Mouse (Mus musculus) frontal cortex, adult 2 months (tissue): Measurements from ENCODE around the gene Vmn1r151. TPM values are rescaled to one million over a fixed set of nuclear protein-coding genes. Genes with fewer than 3 reads are reported as not detected.
"Not testable (repeated sequence)": the region's sequence is repeated elsewhere in the genome, so short reads cannot be mapped to it uniquely, and the experiment has no call there.

Experiments
- DNase-seq, 2 experiments: peaks; one replicate each; pipeline ENCODE4 v3.0.0; 2022; ENCODE audit warnings: low spot score in 1 of 2; ENCODE audit errors: extremely low spot score in 1 of 2
- polyA plus RNA-seq: library from polyadenylated mRNA; depleted of rRNA; stranded (reverse); fragments of >200 nt; gene quantifications from 2 replicates; pipeline ENCODE4 v1.2.3, GENCODE M21; 2012; rRNA removed

Gene Vmn1r151
- polyA plus RNA-seq: not detected in 2 replicates

DNA sequence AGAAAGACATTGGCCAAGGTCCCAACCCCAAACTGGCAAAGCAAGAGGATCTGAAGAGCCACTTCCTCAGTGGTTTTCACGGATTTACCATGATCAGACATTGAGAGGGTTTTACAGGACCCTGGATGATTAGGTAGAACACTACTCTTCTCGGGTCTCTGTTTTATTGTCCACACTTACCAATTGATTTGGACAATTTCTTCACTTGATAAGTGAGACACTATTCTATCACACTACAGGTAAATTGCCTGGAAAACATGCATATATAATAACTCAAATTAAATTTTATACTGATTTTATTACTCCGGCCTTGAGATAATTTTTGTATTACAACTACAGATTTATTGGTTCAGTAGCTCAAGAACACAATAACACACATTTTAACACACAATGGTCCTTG lies at the start of gene Vmn1r151:
Vmn1r151 (minus strand) TSS at position 101 of the 400 bp plus-strand sequence.
- not testable (repeated sequence) for DNase-seq

GRCm38 (mm10) chr7:22534787-22535186 lies 35.3 kb upstream of the Vmn1r151 start, which contains the start of gene Gm8677:
TSS of gene Gm8677 (minus strand) at chr7:22534887.
- not testable (repeated sequence) for DNase-seq

- not testable (repeated sequence) for DNase-seq
Measured at GRCm38 (mm10) chr7:22522667-22523066, 23.2 kb upstream of the Vmn1r151 start, which contains the start of gene Vmn1r152. TSS of gene Vmn1r152 (plus strand) at chr7:22522967.

- not testable (repeated sequence) for DNase-seq
Measured at GRCm38 (mm10) chr7:22463975-22464374, 35.5 kb downstream of the Vmn1r151 start, which contains the start of gene Gm10665. TSS of gene Gm10665 (minus strand) at chr7:22464075.

Other genes starting within 250 kb of the Vmn1r151 start
- gene Gm4187, start 170.0 kb downstream of the Vmn1r151 start, polyA plus RNA-seq: not detected in 2 replicates
- gene Gm8660, start 128.6 kb downstream of the Vmn1r151 start, polyA plus RNA-seq: not detected in 2 replicates
- gene Vmn1r148, start 86.1 kb downstream of the Vmn1r151 start, polyA plus RNA-seq: not detected in 2 replicates
- gene Vmn1r149, start 61.4 kb downstream of the Vmn1r151 start, polyA plus RNA-seq: not detected in 2 replicates
- not detected in 2 replicates for gene Gm10665, start 35.6 kb downstream of the Vmn1r151 start, polyA plus RNA-seq
- not detected in 2 replicates for gene Vmn1r152, start 23.3 kb upstream of the Vmn1r151 start, polyA plus RNA-seq
- not detected in 2 replicates for gene Gm8677, start 35.2 kb upstream of the Vmn1r151 start, polyA plus RNA-seq
- not detected in 2 replicates for gene Gm4201, start 65.7 kb upstream of the Vmn1r151 start, polyA plus RNA-seq
- not detected in 2 replicates for gene Gm4565, start 88.4 kb upstream of the Vmn1r151 start, polyA plus RNA-seq
- gene Vmn1r155, start 158.3 kb upstream of the Vmn1r151 start, polyA plus RNA-seq: not detected in 2 replicates
- gene Gm8693, start 192.6 kb upstream of the Vmn1r151 start, polyA plus RNA-seq: not detected in 2 replicates
- not detected in 2 replicates for gene Gm4567, start 220.0 kb upstream of the Vmn1r151 start, polyA plus RNA-seq